Mouse (Mus musculus) hindbrain, embryonic 12.5 days (tissue): Measurements from ENCODE around the gene Gm10959. TPM values are rescaled to one million over a fixed set of nuclear protein-coding genes. Genes with fewer than 3 reads are reported as not detected.

ENCODE experiments used
- ATAC-seq: fragments of 200-750 bp; cut with Nextera tagmentation; 2 replicates; pipeline ENCODE4 v1.8.0; 2017; ENCODE audit warnings: moderate TSS enrichment; ENCODE audit not compliant: low FRiP score
- H3K27ac ChIP-seq: fragments of 300-500 bp; sonication (generic); 2 replicates; pipeline ENCODE4 v1.5.1; 2016; ENCODE audit warnings: mild to moderate bottlenecking
- H3K27me3 ChIP-seq: fragments of 300-500 bp; sonication (generic); 2 replicates; pipeline ENCODE4 v1.6.1; 2016; ENCODE audit warnings: mild to moderate bottlenecking
- H3K36me3 ChIP-seq: fragments of 300-500 bp; sonication (generic); 2 replicates; pipeline ENCODE4 v1.6.1; 2016; ENCODE audit warnings: mild to moderate bottlenecking
- H3K4me1 ChIP-seq: fragments of 300-500 bp; sonication (generic); 2 replicates; pipeline ENCODE4 v1.6.1; 2016
- H3K4me2 ChIP-seq: fragments of 300-500 bp; sonication (generic); replicated peaks from 2 replicates; pipeline ENCODE4 v1.6.1; 2016; ENCODE audit warnings: mild to moderate bottlenecking
- H3K4me3 ChIP-seq: fragments of 300-500 bp; sonication (generic); 2 replicates; pipeline ENCODE4 v1.5.1; 2016; ENCODE audit warnings: mild to moderate bottlenecking
- H3K9ac ChIP-seq: fragments of 300-500 bp; sonication (generic); 2 replicates; pipeline ENCODE4 v1.6.1; 2016; ENCODE audit warnings: mild to moderate bottlenecking, moderate library complexity
- H3K9me3 ChIP-seq: fragments of 300-500 bp; sonication (generic); replicated peaks from 2 replicates; pipeline ENCODE4 v1.6.1; 2016; ENCODE audit warnings: mild to moderate bottlenecking
- WGBS: fragments of 180-500 bp; shearing (Covaris S2); methylation state at CpG from one replicate; pipeline ENCODE4 v1.1.7; 2016; 5-methylcytosine and 5-hydroxymethylcytosine counted together
- polyA plus RNA-seq: library from polyadenylated mRNA; unstranded; fragments of >200 nt; fragmentation: Nextera tagmentation; extraction: Ambion mirVana; gene quantifications from 2 replicates; pipeline ENCODE4 v1.2.1, GENCODE M21; 2016

The Gm10959 gene
- polyA plus RNA-seq, 1 experiment from 2014 or later, result not detected

- H3K9me3 ChIP-seq, result no peaks in the 10 kb centered on the region
- H3K4me1 ChIP-seq, result no peaks in the 10 kb centered on the region
- no peak overlapping the region for H3K27ac ChIP-seq
- no peaks in the 10 kb centered on the region for H3K36me3 ChIP-seq
- H3K9ac ChIP-seq, result no peak overlapping the region
- no peak overlapping the region for H3K4me3 ChIP-seq
- H3K27me3 ChIP-seq, result no peaks in the 10 kb centered on the region
- ATAC-seq, result no peak
- H3K4me2 ChIP-seq, result no peak overlapping the region
- 91% methylated on average over 8 of the region's 8 CpGs for WGBS
These were observed 40.4 kb downstream of the Gm10959 start for GRCm38 (mm10) chr3:122878705-122879315.

- H3K4me2 ChIP-seq, result no peak overlapping the region
- no peak overlapping the region for H3K9ac ChIP-seq
- WGBS, result 90% methylated on average over 3 of the region's 3 CpGs
- H3K27me3 ChIP-seq, result no peaks in the 10 kb centered on the region
- H3K27ac ChIP-seq, result no peak overlapping the region
- no peaks in the 10 kb centered on the region for H3K9me3 ChIP-seq
- no peak for ATAC-seq
- H3K36me3 ChIP-seq, result no peaks in the 10 kb centered on the region
- no peak overlapping the region for H3K4me3 ChIP-seq
- no peaks in the 10 kb centered on the region for H3K4me1 ChIP-seq
These were observed 41.6 kb downstream of the Gm10959 start for GRCm38 (mm10) chr3:122877543-122877942.

GRCm38 (mm10) chr3:122876870-122877269, 42.3 kb downstream of the Gm10959 start:
- Histone ChIP-seq H3K4me1 (no peaks in the 10 kb centered on the region), H3K4me3 (no peak overlapping the region), H3K27ac (no peak overlapping the region), H3K9ac (no peak overlapping the region), H3K27me3 (no peaks in the 10 kb centered on the region), H3K36me3 (no peaks in the 10 kb centered on the region), H3K4me2 (no peak overlapping the region), H3K9me3 (no peaks in the 10 kb centered on the region)
- ATAC-seq, result no peak
- WGBS, result 86% methylated on average over 2 of the region's 2 CpGs

- ATAC-seq, result no peak
- H3K9me3 ChIP-seq, result no peaks in the 10 kb centered on the region
- H3K4me3 ChIP-seq, result no peak overlapping the region
- no peak overlapping the region for H3K9ac ChIP-seq
- no peak overlapping the region for H3K4me2 ChIP-seq
- H3K27ac ChIP-seq, result no peak overlapping the region
- no peaks in the 10 kb centered on the region for H3K4me1 ChIP-seq
- H3K36me3 ChIP-seq, result no peaks in the 10 kb centered on the region
- H3K27me3 ChIP-seq, result no peaks in the 10 kb centered on the region
- 91% methylated on average over 1 of the region's 1 CpGs for WGBS
These were observed 47.6 kb downstream of the Gm10959 start for GRCm38 (mm10) chr3:122871596-122871995.

- Histone ChIP-seq H3K27me3 (no peaks in the 10 kb centered on the region), H3K27ac (no peak overlapping the region), H3K4me2 (no peak overlapping the region), H3K4me1 (no peaks in the 10 kb centered on the region), H3K36me3 (no peaks in the 10 kb centered on the region), H3K4me3 (no peak overlapping the region), H3K9ac (no peak overlapping the region), H3K9me3 (no peaks in the 10 kb centered on the region)
- 88% methylated on average over 1 of the region's 1 CpGs for WGBS
- ATAC-seq, result no peak
These were observed 50.9 kb downstream of the Gm10959 start for GRCm38 (mm10) chr3:122868270-122868669.

- Histone ChIP-seq H3K36me3 (no peaks in the 10 kb centered on the region), H3K27me3 (no peaks in the 10 kb centered on the region), H3K4me2 (no peak overlapping the region), H3K4me3 (no peak overlapping the region), H3K9me3 (no peaks in the 10 kb centered on the region), H3K9ac (no peak overlapping the region), H3K27ac (no peak overlapping the region), H3K4me1 (no peaks in the 10 kb centered on the region)
- no peak for ATAC-seq
- WGBS, result 92% methylated on average over 4 of the region's 4 CpGs
These were observed 54.1 kb downstream of the Gm10959 start for GRCm38 (mm10) chr3:122865092-122865491.

Other genes with a start within 250 kb of the Gm10959 start
- 3.7 and 4.2 TPM in 2 replicates for gene Pde5a, start 190.4 kb downstream of the Gm10959 start, polyA plus RNA-seq
- gene Fabp2, start 24.3 kb downstream of the Gm10959 start, polyA plus RNA-seq, result not detected in 2 replicates
- gene 1810037I17Rik, start 4.8 kb upstream of the Gm10959 start, polyA plus RNA-seq, result 85.7 and 101 TPM in 2 replicates
- 6.0 and 6.2 TPM in 2 replicates for gene Usp53, start 65.2 kb upstream of the Gm10959 start, polyA plus RNA-seq
- 0.36 and 3.5 TPM in 2 replicates for gene Myoz2, start 115.7 kb upstream of the Gm10959 start, polyA plus RNA-seq